Mouse (Mus musculus): Measurements from ENCODE around the gene Ifi27. TPM values are rescaled to one million over a fixed set of nuclear protein-coding genes. Genes with fewer than 3 reads are reported as not detected.

Ifi27 gene
- 17.8 and 30.6 TPM in 2 replicates for polyA plus RNA-seq (2012; rRNA removed)

GRCm38 (mm10) chr12:103433986-103434731 lies at the start of gene Ifi27:
TSS of gene Ifi27 (plus strand) at chr12:103434211.

GRCm38 (mm10) chr12:103388505-103389347 lies 45.3 kb upstream of the Ifi27 start, which contains the start of gene Otub2:
TSS of gene Otub2 (plus strand) at chr12:103388682.

GRCm38 (mm10) chr12:103407720-103408119 lies 26.3 kb upstream of the Ifi27 start, which contains the start of gene 9330161L09Rik:
TSS of gene 9330161L09Rik (minus strand) at chr12:103407820.

GRCm38 (mm10) chr12:103425729-103426470 lies 8.1 kb upstream of the Ifi27 start, which contains the start of gene Ddx24:
TSS of gene Ddx24 (minus strand) at chr12:103425830.

DNA sequence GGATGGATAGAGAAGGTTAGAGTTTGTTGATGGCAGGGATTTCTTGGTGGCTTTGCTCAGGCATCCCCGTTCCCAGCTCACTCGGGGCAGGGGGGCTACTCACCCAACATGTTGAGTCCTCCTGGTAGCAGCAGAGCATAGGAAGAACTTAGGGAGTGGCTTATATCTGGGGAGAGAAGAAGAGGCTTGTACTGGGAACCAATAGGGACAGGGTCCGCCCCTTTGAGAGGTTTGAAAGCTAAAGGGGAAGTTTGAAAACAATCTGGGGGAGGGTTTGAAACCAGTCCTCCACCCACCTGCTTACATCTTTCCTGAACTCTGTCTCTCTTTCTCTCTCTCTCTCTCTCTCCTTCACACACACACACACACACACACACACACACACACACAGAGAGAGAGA lies 9.5 kb downstream of the Ifi27 start, which contains the start of gene Ifi27l2a:
TSS of gene Ifi27l2a (minus strand) at position 157 of the 400 bp plus-strand sequence.

DNA sequence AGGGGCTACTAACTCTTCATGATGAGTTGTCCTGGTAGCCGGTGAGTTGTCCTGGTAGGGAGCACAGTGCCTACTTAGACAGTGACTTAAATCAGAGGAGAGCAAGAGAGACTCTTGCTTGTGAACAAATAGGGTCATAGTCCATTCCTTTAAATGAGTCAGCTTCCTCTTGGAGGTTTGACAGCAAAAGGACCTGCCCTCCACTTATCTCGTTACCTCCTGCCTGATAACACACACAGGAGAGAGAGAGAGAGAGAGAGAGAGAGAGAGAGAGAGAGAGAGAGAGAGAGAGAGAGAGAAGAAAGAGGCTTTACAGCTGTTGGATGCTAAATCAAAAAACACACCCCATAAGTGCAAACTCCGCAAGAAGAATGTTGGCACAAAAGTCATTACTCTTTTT lies 23.1 kb downstream of the Ifi27 start, which contains the start of gene Ifi27l2b:
TSS of gene Ifi27l2b (minus strand) at position 84 of the 400 bp plus-strand sequence.

Other genes with a start within 250 kb of the Ifi27 start
- gene Prima1, start 192.1 kb upstream of the Ifi27 start, polyA plus RNA-seq (2012; rRNA removed) = 2.2 and 2.8 TPM in 2 replicates
- gene Fam181a, start 123.2 kb upstream of the Ifi27 start, polyA plus RNA-seq (2012; rRNA removed) = 10.4 and 10.7 TPM in 2 replicates
- gene Asb2, start 78.2 kb upstream of the Ifi27 start, polyA plus RNA-seq (2012; rRNA removed) = 0.92 and 3.1 TPM in 2 replicates
- gene Otub2, start 45.5 kb upstream of the Ifi27 start, polyA plus RNA-seq (2012; rRNA removed) = 14.5 and 15.8 TPM in 2 replicates
- gene 9330161L09Rik, start 26.4 kb upstream of the Ifi27 start, polyA plus RNA-seq (2012; rRNA removed) = 1.4 and 1.7 TPM in 2 replicates
- gene Ddx24, start 8.4 kb upstream of the Ifi27 start, polyA plus RNA-seq (2012; rRNA removed) = 75.6 and 77.3 TPM in 2 replicates
- gene Ifi27l2a, start 9.5 kb downstream of the Ifi27 start, polyA plus RNA-seq (2012; rRNA removed) = 11.9 and 19.5 TPM in 2 replicates
- not detected in 2 replicates for gene Ifi27l2b, start 23.0 kb downstream of the Ifi27 start, polyA plus RNA-seq (2012; rRNA removed)
- gene Ppp4r4, start 98.1 kb downstream of the Ifi27 start, polyA plus RNA-seq (2012; rRNA removed) = 3.6 and 4.4 TPM in 2 replicates
- not detected in 2 replicates for gene Serpina10, start 197.2 kb downstream of the Ifi27 start, polyA plus RNA-seq (2012; rRNA removed)
- gene Serpina6, start 223.0 kb downstream of the Ifi27 start, polyA plus RNA-seq (2012; rRNA removed) = 0.11 TPM in 1 of 2 replicates, not detected in the other
- not detected in 2 replicates for gene Serpina16, start 241.9 kb downstream of the Ifi27 start, polyA plus RNA-seq (2012; rRNA removed)

Measured in central nervous system, embryonic 14 days (tissue).